Mouse (Mus musculus) lung, postnatal 0 days (tissue): ENCODE measurements around the gene Slco1c1. TPM values are rescaled to one million over a fixed set of nuclear protein-coding genes. Genes with fewer than 3 reads are reported as not detected.

Experiments
- ATAC-seq: fragments of 200-750 bp; cut with Nextera tagmentation; 2 replicates; pipeline ENCODE4 v1.8.0; 2017; ENCODE audit warnings: moderate library complexity
- DNase-seq: peaks from one replicate; pipeline ENCODE4 v3.0.0-alpha.2; 2016; ENCODE audit warnings: low spot score
- H3K27ac ChIP-seq: fragments of 300-500 bp; sonication (generic); 2 replicates; pipeline ENCODE4 v1.5.1; 2014; ENCODE audit warnings: antibody characterized with exemption, mild to moderate bottlenecking, low read length, mixed read lengths
- H3K27me3 ChIP-seq: fragments of 300-500 bp; sonication (generic); replicated peaks from 2 replicates; pipeline ENCODE4 v1.6.1; 2014; ENCODE audit warnings: low read length, mixed read lengths; ENCODE audit not compliant: insufficient read depth
- H3K36me3 ChIP-seq: fragments of 300-500 bp; sonication (generic); 2 replicates; pipeline ENCODE4 v1.6.1; 2014; ENCODE audit warnings: low read length, mixed read lengths; ENCODE audit not compliant: insufficient read depth
- H3K4me1 ChIP-seq: fragments of 300-500 bp; sonication (generic); 2 replicates; pipeline ENCODE4 v1.6.1; 2014; ENCODE audit warnings: antibody characterized with exemption, low read depth, low read length, mixed read lengths; ENCODE audit not compliant: insufficient read depth
- H3K4me2 ChIP-seq: fragments of 300-500 bp; sonication (generic); replicated peaks from 2 replicates; pipeline ENCODE4 v1.6.1; 2014; ENCODE audit warnings: low read depth, mild to moderate bottlenecking, low read length, moderate library complexity, mixed read lengths
- H3K4me3 ChIP-seq: fragments of 300-500 bp; sonication (generic); 2 replicates; pipeline ENCODE4 v1.5.1; 2014; ENCODE audit warnings: low read depth, low read length
- H3K9ac ChIP-seq: fragments of 300-500 bp; sonication (generic); replicated peaks from 2 replicates; pipeline ENCODE4 v1.6.1; 2014; ENCODE audit warnings: low read depth, mild to moderate bottlenecking
- H3K9me3 ChIP-seq: fragments of 300-500 bp; sonication (generic); 2 replicates; pipeline ENCODE4 v1.6.1; 2016; ENCODE audit warnings: low read length, mixed read lengths
- CTCF ChIP-seq: IDR thresholded peaks from 2 replicates; pipeline ENCODE4 v1.5.1; 2016; ENCODE audit warnings: antibody characterized with exemption, mild to moderate bottlenecking
- EP300 ChIP-seq: IDR thresholded peaks from 2 replicates; pipeline ENCODE4 v1.6.1; 2016; ENCODE audit warnings: antibody characterized with exemption, mild to moderate bottlenecking, control low read depth
- WGBS: fragments of 180-500 bp; shearing (Covaris S2); extraction: QIAGEN DNeasy Blood & Tissue Kit; methylation state at CpG from one replicate; pipeline ENCODE4 v1.1.7; 2014; 5-methylcytosine and 5-hydroxymethylcytosine counted together
- polyA plus RNA-seq: library from polyadenylated mRNA; unstranded; fragments of >200 nt; fragmentation: Nextera tagmentation; extraction: Ambion mirVana; gene quantifications from 2 replicates; pipeline ENCODE4 v1.2.1, GENCODE M21; 2015

The Slco1c1 gene
- polyA plus RNA-seq, 1 experiment from 2014 or later: 0.17 TPM

DNA sequence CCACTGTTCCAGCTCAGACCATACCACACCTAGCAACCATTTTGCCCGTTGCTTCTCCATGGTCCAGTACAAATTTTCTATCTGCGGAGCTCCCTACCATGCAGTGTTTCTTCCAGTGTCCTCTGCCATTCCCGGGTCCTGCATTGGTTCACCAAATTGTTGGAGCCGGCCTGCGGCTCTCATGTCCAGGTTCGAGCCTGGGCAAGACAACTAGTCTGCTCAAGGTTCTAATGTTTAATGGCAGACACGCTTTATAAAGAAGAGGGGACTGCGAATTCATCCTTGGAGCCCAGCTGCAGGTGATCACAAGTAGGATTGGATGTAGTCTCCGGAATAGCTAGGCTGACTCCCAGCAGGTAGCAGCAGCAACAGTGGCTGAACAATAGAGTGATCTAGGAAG lies 76.8 kb downstream of the Slco1c1 start:
- WGBS: 69% methylated on average over 9 of the region's 9 CpGs
- no peak overlapping the region for H3K9ac ChIP-seq
- no peak overlapping the region for H3K4me3 ChIP-seq

DNA sequence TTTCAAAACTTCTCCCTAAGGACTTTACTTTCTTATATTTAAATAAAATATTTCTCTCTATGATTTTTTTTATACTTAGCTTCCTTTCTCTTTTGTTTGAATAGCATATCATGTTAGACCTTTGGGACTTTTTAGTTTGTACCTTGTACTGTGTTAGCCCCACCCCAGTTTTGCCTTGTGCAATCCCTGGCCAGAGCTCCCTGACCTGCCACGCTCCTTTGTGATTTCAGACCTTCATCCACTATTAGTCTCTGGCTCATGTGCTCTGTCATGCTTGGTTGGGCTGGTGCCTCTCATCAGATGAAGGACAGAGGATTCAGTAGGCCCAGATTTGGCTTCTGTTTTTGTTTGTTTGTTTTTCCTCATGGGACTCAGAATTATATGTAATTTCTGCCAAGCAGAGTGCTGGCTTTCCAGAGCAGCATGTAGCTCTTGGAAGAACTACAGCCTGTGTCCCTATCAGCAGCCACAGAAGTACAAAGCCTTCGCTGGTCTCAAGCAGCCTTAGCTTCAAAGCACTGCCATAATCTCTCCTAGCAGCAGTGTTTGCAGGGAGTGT lies 86.6 kb downstream of the Slco1c1 start:
- no peak for DNase-seq
- Histone ChIP-seq H3K27me3 (no peaks in the 10 kb centered on the region), H3K27ac (no peak overlapping the region), H3K4me3 (no peak overlapping the region), H3K4me2 (no peak overlapping the region), H3K9ac (no peak overlapping the region), H3K4me1 (no peaks in the 10 kb centered on the region), H3K9me3 (no peaks in the 10 kb centered on the region), H3K36me3 (no peaks in the 10 kb centered on the region)
- 61% methylated on average over 2 of the region's 2 CpGs for WGBS
- TF ChIP-seq EP300 (no peak), CTCF (no peak)
- ATAC-seq: no peak

More for the DNA sequence above, 76.8 kb downstream of the Slco1c1 start:
- no peak for ATAC-seq
- Histone ChIP-seq H3K4me1 (no peaks in the 10 kb centered on the region), H3K36me3 (no peaks in the 10 kb centered on the region), H3K9me3 (peaks cover 3% of the 10 kb centered on the region; the same call in 1 of the 2 replicates), H3K4me2 (no peak overlapping the region), H3K27ac (no peak overlapping the region), H3K27me3 (no peaks in the 10 kb centered on the region)
- DNase-seq: no peak
- no peak for TF ChIP-seq EP300
- no peak for TF ChIP-seq CTCF

DNA sequence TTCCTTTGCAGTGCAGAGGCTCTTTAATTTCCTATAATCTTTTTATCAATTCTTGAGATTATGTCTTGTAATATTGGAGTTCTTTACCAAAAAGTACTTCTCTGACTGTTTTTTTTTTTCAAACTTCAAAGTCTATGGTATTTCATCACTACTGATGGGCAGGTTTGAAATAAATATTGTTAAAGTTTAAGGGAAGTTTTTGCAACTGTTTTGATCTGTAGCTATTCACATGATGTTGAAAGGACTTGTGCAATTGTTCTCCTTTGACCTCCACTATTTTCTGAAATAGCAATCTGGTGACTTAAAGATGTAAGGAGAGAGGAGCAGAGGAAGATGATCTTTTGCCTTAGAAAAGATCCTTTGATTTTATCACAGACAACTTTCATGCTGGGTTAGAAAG lies 89.8 kb downstream of the Slco1c1 start:
- Histone ChIP-seq H3K4me3 (no peak overlapping the region), H3K9ac (no peak overlapping the region), H3K27me3 (no peaks in the 10 kb centered on the region), H3K4me2 (no peak overlapping the region), H3K4me1 (no peaks in the 10 kb centered on the region), H3K36me3 (no peaks in the 10 kb centered on the region), H3K9me3 (no peaks in the 10 kb centered on the region), H3K27ac (no peak overlapping the region)
- TF ChIP-seq CTCF (no peak), EP300 (no peak)
- no peak for DNase-seq
- ATAC-seq: no peak

DNA sequence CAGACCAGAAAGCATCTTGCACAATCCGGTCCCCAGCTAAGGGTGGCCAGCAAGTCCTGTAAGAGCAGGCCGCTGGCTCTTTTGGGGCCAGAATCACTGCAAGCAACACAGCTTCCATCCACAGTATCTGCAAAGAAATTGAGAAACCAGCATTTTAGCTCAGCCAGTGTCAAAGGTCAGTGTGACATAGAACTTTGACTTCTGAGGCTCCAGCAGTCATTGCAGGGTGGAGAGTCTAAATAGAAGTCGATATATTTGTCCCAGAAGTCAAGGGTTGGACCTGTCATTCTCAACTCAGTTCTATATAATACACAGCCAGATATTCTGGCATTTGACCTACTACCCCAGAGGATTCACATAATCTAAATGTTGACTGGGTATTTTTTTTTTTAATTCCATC lies 91.2 kb downstream of the Slco1c1 start:
- Histone ChIP-seq H3K36me3 (no peaks in the 10 kb centered on the region), H3K9ac (no peak overlapping the region), H3K4me1 (no peaks in the 10 kb centered on the region), H3K27me3 (no peaks in the 10 kb centered on the region), H3K9me3 (no peaks in the 10 kb centered on the region), H3K27ac (no peak overlapping the region), H3K4me2 (no peak overlapping the region), H3K4me3 (no peak overlapping the region)
- no peak for DNase-seq
- no peak for TF ChIP-seq CTCF
- TF ChIP-seq EP300: no peak
- no peak for ATAC-seq
- 86% methylated on average over 3 of the region's 3 CpGs for WGBS

Other genes starting within 250 kb of the Slco1c1 start
- 0.06 TPM in 1 of 2 replicates, not detected in the other for gene Slco1b2, start 105.2 kb downstream of the Slco1c1 start, polyA plus RNA-seq
- gene Gm5724, start 249.4 kb downstream of the Slco1c1 start, polyA plus RNA-seq: not detected in 2 replicates